Mouse (Mus musculus) gastrocnemius, postnatal 25 days (tissue): ENCODE data around the gene Mlip. TPM values are rescaled to one million over a fixed set of nuclear protein-coding genes. Genes with fewer than 3 reads are reported as not detected.
"Not testable (repeated sequence)": the region's sequence is repeated elsewhere in the genome, so short reads cannot be mapped to it uniquely, and the experiment has no call there.

ENCODE experiments used
- DNase-seq: peaks from one replicate; pipeline ENCODE4 v3.0.0; 2022
- total RNA-seq, 2 experiments: library from RNA; stranded (reverse); gene quantifications; 1 replicate in 1 of 2; 2 replicates in 1 of 2; pipeline ENCODE4 v1.2.3; 2021

Gene Mlip
- total RNA-seq, 2 experiments from 2014 or later, result 91.1 to 92.1 TPM

DNA sequence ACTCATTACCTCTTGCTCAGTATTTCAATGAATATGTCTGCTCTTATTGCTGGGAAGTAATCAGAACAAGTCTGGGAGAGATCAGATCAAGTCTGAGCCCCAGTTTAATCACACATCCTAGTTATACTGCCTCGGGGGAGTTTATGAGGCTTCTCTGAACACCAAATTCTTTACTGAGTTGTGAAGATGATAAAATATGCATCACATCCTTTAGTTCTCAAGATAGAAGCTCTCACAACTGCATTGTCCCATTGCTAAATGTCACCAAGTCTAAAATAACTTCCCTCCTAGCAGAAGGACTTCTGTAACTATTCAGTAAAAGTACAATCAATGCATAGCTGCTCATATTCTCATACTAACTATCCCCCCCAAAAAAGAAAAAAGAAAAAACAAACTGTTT is 154.5 kb downstream of the Mlip start:
- DNase-seq, result no peak

DNA sequence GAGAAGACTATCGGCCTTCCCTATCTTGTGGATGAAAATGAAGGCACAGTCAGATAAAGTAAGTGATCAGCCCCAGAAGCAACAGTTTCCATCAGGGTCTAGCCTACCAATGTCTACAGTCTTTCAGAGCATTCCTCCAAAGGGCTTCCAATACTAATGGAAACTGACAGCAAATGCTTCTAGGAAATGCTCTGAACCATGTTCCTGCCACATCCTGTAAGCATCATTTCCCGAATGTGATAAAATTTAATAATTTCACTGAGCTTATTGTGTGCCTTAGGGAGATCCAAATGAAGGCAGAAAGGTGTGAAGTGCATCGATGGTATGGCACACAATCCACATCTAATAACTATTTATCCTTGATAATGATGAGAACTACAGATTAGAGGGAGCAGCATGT is 173.3 kb downstream of the Mlip start:
- DNase-seq, result no peak

DNA sequence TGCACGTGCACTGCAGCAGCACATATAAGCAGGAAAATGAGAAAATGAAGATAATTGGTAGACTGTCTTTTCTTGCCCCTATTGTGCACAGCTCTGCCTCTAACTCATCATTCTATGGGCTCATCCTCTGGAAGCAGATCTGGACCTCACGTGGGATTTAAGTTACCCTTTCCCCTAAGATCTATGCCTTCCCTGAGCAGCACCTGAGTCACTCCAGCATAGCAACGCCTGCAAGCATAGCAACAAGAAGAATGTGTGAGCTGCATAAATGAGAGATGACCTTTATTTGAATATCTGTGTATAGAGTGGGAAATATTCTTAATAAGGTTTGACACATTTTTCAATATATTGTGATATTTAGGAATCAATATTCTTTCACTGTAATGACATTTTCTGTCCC is 176.9 kb downstream of the Mlip start:
- no peak for DNase-seq

DNA sequence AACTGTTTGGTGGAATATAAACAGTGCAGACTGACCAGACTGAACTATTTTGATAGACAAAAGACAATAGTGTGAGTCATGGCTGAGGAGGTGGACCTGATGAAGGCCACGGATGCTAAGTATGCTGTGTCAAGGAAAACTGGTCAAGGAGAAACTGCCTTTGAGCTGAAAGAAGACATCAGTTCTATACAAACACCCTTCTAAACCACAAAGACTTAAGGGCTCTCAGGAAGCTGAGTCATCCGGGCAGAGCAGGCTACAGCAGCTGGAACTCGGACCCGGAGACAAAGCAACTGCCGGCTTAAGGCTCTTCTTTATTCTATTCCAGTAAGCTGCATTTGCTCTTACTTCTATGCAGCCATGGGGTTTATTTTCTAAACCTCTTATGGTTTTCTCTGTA is 180.7 kb downstream of the Mlip start:
- no peak for DNase-seq

DNA sequence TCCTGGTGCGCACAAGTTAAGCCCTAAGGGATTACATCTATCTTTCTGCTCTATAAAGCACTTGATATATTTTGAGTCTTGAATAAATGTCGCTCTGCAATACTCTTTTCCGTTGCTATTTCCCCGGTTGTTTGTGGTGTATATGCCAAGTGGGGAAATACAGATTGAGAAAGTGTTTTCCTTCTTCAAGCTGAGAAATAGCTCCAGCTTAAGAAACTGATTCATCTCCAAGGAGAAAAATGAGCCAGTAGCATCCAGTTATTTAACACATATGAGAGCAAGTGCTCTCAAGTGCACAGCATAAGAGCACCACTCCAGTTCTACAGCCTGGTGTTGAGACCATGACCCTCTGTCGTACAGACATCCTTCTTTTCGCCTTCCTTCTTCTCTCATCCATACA is 186.9 kb downstream of the Mlip start:
- DNase-seq, result no peak

DNA sequence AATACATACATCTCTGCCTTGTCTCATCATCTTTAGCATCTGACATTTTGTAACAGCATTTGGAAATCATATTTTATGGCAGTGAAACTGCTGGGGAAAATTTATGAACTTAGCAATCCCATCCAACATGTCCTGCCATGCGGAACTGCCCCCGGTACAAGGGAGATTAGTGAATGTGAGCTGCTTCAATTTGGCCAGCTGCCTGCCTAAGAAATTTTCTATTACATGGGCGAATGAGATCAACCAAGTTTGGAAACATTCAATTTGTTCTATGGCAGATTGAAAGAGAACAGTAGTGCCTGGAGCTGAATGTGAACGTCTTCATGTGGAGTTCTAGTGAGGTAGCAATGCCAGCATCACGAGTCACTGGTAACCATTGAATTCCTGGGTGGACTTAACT is 191.0 kb downstream of the Mlip start:
- DNase-seq, result no peak

DNA sequence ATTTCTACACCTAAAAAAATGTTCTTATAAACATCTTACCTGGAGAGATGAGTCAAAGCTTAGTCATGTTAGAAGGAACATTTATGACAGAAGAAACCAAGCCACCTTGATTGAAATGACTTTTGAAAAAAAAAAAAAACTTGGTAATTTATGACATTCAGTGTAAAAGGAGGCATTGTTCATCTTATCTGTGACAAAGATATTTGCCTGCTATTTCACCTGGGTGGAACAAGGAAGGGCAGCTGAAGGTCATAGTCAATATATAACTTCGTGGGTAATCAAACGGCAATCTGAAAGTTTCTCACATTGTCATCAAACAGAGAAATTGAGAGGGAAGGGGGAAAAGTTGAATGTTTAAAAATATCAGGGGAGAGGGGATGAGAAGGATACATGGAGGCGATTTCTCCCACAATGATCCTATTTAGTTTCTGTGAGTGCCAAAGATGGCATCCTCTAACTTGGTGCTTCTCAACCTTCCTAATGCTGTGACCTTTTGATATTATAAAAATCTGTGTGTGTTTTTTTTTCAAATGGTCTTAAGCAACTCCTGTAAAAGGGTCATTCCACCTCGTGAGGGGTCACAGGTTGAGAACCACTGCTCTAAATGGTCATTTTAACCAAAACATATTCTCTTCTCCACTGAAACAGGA is 192.4 kb downstream of the Mlip start:
- DNase-seq, result no peak

DNA sequence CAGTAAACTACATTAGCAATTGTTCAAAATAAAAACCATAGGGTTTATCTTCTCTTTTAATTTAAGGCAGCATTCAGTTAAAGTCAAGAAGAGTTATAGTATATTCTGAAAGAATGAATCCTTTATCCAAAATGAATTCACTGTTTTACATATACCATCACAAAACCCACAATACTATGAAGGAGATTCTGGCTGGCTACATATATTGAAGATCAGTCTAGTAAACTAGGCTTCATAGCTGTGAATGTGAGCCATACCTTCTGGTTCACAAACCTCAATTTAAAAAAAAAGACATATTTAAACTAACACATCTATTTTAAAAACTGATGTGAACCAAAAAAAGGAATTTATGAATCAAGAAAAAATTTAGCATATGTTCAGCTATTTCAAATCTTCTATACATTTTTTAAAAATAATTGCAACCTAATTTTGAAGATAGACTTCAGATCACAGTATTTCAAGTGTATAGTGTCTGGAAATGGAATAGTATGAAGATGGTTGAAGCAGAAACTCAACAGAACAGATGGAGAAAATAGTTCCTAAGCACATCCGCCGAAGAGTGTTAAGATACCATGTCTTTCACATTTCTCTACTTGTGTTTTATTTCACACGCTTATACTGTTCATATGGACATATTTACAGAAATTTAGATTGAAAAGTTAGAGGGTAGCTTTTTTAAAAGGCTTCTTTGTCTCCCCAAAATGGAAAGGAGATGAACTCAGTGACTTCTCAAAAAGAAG is 204.1 kb downstream of the Mlip start:
- no peak for DNase-seq

DNA sequence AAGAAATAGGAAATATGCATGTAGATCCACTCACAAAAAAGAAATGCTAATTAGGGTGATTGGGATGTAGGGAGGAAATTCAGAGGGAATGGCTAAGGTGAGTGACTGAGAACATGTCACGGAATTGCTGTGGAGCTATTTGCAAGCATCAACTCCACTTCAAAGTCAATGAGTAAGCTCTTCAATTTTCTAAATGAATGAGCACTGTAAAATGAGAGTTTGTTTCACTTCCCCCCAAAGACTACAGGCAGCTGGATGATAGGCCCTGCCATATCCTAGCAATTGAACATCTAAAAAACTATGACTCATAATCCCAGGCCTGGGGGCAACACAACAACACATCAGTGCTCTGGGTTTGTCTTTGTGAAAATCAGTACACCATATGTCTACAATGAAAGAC is 233.0 kb downstream of the Mlip start:
- no peak for DNase-seq

DNA sequence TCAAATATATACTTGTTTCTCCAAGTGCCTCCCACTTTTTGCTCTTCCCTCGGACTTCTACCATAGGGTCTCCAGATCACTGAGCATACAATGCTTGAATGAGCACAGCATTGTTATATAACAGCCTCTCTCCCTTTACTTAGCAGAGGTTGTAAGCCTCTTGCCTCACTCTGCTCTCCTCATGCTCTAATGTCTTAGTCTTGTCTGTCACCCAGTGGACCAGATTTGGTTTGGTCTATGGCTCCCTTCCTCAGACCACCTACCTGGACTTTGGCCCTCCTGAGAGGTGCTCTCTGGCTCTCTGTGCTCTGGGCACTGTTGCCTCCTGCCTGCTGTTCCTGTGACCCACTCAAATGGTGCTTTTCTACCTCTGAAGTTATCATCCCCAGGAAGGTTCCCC is 255.9 kb downstream of the Mlip start:
- no peak for DNase-seq

DNA sequence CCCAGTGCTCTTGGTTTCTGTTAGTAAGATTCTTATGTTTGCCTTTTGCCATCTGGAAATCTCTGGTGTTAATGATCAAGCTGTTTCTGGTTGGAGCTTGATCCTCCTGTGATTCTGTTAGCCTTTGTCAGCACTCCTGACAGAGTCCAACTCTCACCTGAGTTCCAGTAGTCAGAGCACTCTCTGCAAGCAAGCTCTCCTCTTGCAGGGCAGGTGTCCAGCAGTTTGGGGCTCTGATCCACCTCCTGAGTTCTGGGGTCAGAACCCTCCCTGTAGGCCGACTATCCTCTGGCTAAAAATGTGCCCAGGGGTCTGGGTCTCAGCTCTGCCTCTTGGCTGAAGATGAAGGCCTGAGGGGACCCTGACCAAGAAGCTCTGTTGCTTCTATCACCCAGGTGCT is 269.5 kb downstream of the Mlip start:
- not testable (repeated sequence) for DNase-seq

DNA sequence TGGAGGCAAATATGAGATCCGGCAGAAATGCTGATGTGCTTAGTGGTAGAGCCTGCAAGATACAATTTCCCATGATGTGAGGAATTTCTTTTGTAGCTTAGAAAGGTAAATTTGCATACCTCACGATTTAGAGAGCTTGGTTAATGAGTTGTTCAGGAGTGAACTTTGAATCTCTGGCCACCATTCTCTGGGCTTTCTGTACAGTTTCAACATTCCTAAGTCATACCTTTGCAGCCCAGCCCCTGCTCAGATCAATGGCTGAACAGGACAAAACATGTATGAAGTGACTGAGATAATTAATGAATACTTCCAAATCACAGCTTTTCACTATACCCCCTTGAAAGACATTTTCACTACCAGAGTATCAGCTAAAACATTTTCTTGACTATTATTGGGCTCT is 281.1 kb downstream of the Mlip start:
- no peak for DNase-seq

DNA sequence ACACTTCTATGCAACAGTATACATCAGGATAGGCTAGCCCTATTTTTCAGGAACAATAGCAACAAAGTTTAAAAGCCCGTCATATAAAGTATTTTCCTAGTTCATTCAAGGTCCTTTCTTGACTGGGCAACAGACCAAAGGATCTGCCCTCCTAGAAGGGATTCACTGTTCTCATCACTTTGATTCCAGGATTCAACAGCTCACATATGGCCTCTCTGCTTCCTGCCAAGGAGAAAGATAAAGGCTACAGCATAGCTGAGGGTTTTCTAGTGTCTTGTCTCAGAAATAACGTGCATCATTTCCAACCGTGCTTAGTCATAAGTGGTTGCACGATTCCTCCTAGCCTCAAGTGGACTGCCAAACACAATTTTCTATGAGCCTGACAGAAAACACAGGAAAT is 296.2 kb downstream of the Mlip start:
- no peak for DNase-seq

DNA sequence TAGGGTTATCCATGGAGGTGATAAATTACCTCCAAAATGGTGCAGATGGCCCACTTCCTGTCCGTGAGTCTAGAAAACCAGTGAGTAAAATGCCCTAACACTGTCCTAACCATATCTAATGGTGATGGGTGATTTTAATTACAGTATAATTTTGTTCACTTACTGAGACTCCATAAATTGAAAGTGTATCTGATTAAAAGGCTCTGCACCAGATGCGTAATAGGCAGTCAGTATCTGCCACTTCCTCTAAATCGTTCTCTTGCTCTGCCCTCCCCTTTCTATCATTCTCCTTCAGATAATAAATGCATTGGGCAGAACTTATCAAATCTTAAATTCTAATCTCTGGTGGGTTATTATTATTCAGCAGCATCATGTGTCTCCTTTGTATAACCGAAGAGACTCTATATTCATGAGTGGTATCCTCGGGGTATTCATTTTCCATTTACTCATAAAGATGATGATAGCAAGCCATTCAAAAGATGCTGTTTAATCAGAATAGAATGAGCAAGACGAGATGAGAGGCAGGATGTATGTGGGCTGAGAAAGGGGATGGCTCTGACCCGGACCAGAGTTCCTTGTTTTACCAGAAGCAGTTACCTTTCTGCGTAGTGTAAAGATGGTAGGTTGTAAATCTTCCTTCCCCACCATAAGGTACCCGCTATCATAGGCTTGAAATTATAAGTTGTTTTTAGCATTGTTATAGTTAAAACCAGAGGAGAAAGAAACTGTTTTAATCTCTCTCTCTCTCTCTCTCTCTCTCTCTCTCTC is 298.2 kb downstream of the Mlip start:
- no peak for DNase-seq

Other genes starting within 250 kb of the Mlip start
- gene Lrrc1, start 191.9 kb upstream of the Mlip start, total RNA-seq, result under 1 TPM; 0.54 to 0.88 TPM